Mouse (Mus musculus): Measurements from ENCODE around the gene Npm3. TPM values are rescaled to one million over a fixed set of nuclear protein-coding genes. Genes with fewer than 3 reads are reported as not detected.

Npm3 gene
- total RNA-seq, 4 experiments from 2014 or later: 10.8 to 14.0 (median 12.7) TPM

DNA sequence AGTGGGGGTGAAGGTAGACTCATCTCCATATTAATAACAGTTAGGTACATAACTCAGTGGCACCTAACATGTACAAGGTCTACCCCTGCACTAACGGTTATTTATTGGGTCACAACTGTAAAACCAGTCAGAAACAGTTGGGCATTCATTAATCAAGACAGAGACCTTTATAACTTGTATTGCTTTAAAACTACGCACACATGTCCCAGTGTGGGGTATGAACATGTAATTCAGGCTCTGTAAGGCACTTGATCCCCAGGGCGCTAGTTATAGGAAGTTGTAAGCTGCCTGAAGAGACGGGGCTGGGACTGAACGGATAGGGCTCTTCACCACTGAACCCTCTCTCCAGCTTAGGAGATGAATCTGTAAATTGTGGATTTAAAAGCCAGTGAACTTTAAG is 9.3 kb upstream of the Npm3 start:
- DNase-seq (ENCODE audit: low spot score in 2 of 2): no peak

DNA sequence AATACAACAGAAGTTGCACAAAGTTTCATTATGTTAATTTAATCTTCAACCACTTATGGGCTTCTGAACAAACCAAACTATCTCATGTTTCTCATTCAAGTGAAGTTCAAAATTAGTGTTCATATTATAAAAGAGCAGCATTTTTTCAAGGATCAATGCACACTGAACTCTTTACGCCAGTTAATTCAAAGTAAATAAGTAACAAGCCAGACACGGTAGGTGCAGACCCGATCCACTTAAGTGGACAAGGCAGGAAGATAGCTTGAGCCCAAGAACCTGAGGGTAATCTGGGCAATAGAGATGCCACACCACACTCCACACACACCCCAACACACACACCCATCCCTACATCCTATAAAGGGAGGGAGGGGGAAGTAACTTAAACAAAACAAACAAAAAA is 4.2 kb upstream of the Npm3 start:
- DNase-seq (ENCODE audit: low spot score in 2 of 2): no peak

DNA sequence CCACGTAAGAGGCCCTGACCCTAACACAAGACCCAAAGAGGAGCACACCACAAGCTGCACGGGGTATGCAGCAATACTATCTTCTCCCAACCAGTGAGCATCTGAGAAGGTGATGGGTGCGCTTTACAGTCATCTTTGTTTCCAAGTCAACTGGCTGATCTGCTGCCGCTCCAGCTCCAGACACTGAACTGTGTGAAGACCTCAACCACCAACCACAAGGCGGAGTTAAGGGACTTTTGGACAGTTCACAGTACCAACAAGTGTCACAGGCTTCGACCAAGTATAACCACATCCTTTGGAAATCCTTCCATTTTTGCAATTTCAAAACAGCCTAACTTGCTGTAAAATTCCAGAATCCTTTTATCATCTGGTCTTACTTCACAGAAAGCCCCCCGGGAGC is 2.5 kb upstream of the Npm3 start:
- no peak for DNase-seq (ENCODE audit: low spot score in 2 of 2)

DNA sequence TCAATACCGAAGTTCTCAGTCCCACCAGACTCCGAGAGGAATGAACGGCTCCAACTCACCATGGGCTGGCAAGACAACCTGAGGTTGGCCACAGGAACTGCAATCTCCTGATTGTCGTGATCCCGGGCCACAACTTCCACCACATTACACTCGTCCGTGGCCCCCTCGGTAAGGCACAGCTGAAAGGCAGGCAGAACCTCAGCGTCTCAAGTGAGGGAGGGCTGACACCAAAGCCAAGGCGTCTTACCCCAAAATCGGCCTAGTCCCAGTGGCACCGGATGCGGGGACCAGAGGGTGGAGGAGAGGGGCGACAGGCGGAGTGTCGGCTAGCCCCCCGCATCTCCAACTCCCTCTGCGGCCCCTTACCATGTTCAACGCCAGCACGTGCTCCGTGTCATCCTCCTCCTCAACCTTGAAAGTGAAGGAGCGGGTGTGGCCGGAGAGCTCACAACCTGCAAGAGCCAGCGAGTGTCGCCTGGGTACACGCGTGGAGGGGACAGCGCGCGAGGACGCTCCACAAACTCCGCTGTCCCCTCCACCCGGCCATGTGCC is 624 bp downstream of the Npm3 start:
- DNase-seq (ENCODE audit: low spot score in 2 of 2): no peak

DNA sequence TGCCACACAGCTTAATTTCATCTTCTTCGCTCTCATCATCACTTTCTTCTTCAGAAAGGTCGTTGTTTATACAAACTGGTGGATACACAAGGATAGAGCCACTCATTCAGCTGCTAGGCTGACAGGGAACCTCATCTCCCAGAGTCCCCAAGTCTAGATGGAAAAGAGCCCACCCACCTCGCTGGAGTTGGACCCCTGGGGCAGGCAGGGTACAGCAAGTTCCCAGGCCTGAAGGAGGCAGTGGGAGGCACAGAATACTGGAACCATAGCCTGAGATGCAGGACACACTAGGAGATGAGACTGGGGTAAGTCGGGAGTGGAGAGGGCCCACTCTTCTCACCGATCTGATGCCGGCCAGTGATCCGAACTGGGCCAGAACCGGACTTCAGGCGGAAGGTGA is 1.2 kb downstream of the Npm3 start:
- no peak for DNase-seq (ENCODE audit: low spot score in 2 of 2)

DNA sequence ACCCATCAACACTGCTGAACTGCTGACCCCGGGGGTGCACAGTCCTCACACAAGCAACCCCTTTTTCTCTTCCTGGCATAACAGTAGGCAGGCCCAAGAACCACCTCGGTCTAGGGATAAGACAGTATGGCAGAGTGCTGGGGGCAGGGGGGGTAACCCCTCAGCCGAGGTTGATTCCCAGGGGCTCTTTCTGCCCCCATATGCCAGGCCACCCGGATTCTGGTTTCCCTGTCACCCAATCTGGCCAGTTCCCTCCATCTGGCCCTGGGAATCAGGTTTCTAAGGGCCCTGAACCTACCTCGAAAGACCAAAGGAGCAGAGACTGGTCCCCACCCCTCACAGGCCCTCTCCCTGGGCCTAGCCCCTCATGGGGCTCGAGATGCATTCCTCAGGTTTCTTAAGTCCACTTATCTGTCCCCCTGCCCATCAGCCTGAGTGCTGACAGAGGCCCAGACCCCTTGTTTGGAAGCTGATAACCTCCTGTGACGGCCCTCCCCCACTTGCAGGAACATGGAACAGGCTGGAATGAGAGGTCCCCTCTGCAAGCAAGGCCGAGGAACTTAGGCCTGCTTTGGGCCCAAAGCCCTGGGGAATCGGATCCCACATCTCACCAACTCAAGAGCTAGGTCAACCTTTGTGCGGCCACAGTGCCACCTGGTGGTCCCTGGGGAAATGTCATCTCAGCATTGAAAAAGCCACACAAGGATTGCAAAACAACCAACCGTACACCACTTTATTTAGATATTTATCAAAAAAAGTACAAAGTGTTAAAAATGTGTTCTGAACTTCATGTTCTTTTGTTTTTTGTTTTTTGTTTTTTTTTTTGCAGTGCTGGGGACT is 2.1 kb downstream of the Npm3 start:
- DNase-seq (ENCODE audit: low spot score in 2 of 2): peak; percentile 77 to 81

DNA sequence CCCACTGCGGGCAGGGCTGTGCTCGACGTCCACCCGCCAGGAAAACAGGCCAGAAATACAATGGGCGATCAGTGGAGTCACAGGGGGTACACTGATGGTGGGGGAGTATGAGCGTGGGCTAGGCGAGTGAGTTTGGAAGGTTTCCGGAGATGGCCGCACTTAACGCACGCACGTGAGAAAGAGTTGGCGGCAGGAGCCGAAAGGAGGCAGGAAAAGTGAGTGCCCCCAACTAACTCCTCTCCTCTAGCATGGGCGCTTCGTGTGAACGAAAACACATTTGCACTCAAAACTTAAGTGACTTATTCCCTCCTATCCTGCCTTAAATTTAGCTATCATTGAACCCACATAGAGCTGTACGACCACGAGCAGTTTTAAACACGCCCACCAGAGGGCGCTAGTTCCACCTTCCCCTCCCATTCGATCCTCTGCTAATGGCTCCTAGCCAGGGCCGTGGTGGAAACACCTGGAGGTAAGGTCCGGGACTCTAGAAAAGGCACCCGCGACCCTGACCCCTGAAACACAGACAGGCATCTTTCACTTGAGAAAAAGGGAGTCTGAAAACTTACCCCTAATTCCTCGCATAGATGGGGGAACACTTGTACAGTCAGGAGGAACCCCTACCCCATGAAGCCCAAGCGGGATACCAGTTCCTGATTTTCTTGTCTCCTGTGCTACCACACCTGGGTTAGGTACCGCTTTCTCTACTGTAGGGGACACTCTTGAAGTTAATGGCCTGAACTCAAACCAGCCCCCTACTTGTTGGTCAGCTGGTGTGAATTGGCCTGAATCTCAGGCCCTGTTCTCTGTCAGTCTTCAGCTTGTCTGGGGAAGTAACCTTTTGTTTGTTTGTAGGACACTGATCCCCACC is 3.0 kb downstream of the Npm3 start:
- DNase-seq (ENCODE audit: low spot score in 2 of 2): peak; percentile 54 to 62

DNA sequence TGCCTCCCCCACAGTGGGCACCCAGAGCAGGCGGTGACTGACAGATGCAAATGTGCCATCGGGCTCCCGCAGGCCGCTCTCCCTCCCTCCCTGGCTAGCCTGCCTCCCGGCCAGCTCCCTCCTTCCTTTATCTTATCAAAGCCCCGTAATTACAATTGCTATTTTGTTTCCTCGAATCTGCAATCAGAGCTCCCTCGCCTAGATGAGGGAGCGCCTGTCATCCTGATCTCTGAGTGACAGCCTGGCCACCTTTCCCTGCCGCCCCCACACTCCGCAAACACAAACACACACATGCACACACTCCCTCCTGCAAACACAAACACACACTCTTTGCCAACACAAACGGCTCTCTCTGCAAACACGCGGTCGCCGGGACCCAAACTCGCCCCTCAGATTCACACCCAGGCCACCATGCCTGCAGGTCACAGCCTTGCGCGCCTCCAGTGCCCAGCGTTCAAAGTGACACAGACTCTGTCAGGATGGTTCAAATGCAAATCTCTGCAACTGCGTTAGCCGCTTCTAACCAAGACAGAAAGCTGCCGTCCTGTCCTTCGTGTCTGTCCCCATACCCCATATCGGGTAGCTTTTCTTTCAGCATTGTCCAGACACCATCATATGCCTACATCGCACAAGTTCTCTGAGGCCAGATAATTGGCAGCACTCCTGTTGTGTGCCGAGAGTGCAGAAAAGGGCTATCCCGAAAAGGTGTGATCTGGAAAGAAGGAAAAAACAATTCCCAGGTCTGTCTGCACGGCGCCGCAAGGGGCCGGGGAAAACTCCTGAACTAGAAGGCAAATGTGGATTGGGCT is 3.8 kb downstream of the Npm3 start:
- DNase-seq (ENCODE audit: low spot score in 2 of 2): no peak

DNA sequence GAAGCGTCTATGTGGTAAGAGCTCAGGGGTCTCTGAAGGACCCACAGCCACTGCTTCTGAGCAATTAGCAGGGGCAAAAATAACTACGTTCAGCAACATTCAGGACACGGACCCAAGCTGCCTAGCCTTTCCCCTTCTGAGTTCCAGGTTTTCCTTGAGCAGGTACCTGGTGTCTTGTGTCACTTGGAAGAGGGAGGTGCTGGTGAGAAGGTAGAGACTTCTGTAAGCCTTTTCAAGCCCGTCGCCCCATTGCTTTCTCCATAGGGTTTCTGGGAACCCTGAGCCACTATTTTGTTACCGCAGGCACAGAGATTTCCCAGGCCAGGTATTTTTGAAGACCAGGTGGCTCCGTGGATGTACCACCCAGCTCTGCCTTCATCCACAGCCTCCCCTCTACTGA is 5.8 kb downstream of the Npm3 start:
- DNase-seq (ENCODE audit: low spot score in 2 of 2): no peak

DNA sequence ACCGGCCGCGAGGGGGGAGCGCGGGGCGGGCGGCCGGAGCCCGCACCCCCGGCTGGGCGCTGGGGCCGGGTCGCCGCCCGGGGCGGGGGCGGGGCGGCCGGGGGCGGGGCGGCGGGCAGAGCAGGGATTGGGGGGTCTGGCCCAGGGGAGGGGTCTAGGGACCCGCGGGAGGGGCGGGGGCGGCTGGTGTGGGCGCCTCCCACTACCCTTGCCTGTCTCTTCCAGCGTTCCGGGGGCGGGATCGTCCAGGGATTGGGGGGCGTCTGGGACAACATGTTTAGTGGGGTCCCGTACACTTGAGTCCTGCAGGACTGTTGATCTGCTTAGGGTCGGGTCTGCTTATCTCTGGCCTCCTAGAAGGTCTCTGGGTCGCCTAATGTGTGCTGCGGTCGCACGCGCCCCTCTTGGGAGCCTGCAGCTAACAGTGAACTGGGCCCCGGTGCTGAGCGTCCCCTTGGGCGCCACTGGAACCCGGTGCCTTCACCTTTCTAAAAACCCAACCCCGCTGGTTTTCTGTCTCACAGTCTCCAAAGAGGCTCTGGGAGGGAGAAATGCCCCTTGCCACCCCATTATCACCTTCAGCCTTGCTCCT is 6.3 kb downstream of the Npm3 start:
- no peak for DNase-seq (ENCODE audit: low spot score in 2 of 2)

DNA sequence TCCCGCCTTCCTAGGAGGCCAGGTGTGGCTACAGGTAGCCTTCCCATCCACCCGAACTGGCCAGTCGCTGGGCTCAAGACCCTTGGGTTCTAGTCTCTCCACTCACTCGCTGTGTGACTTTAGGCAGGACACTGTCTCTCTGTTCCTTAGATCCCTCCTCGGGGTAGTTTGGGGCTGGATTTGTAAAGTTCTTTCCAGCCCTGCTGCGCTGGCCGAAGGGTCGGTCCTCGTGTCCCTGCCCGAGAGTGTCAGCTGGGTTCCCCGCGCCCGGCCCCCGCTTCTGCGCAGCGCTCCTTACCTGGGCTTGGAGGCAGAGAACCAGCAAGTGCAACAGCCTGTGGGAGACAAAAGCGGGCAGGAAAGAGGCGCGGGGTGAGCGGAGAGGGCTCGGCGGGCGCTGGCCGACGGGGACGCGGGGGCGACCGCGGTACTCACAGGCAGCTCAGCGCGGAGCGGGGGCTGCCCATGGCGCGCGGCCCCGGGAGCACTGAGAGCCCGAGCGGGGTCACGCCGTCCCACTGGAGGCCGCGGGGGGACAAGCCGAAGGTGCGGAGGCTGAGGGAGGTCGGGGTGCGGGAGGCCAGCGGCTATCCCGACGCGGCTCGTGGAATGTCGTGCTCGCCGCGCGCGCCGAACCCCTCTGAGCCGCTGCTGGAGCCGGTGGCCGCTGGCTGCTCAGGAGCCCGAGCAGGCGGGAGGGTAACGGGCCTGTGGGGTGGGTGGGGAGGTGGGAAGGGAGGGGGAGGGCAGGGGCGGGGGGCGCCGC is 7.0 kb downstream of the Npm3 start, which contains the start of gene Fgf8:
Gene Fgf8, minus strand, starts transcription at position 698 of the 766 bp plus-strand sequence.
- no peak for DNase-seq (ENCODE audit: low spot score in 2 of 2)

DNA sequence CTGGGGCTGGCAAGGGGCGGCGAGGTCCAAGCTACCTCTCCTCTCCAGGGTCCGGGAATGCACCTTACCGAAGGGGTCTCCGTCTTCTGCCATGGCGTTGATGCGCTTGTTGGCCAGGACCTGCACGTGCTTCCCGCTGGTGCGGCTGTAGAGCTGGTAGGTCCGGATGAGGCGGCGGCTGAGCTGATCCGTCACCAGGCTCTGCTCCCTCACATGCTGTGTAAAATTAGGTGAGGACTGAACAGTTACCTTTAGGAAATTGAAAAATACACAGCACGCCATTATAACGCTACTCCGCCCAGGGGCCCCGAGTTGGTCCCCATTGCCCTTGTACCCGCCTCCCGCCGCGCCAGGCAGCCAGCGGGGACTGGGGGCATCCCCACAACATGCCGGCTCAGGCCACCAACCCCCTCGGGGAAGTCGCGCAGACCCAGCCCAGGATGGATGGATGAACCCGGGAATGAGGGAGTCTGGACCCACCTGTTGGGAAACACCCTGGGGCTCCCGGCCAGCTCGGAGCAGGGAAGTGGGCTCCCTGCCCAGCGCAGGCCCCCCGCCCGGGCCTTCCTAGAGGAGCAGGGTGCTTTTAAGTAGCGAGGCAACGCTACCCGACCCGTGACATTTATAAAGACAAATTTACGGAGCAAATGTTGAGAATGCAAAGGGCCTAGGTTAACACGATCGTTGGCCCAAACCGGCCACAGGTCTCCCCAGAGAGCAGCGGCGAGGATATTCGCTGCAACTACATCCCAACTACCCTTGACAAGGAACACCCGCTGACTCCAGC is 7.8 kb downstream of the Npm3 start:
- DNase-seq (ENCODE audit: low spot score in 2 of 2): no peak

DNA sequence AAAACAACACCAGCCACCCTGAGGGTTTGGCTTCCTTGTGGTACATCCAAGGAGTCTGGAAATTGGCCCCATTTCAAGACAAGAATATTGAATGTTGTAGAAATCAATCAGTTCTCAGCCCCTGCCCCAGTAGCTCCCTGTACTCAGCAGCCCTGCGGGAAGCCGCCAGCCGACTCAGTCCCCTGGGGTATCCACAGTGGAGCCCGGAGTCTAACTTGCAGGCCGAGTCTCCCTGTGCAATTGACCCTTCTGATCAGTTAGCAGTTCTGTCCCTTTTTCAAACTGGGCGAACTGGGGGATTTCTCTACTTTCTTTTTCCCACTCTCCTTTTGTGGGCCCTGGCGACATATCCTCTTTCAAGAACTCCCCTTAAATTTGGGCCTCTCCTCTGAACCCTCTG is 8.6 kb downstream of the Npm3 start:
- DNase-seq (ENCODE audit: low spot score in 2 of 2): no peak

DNA sequence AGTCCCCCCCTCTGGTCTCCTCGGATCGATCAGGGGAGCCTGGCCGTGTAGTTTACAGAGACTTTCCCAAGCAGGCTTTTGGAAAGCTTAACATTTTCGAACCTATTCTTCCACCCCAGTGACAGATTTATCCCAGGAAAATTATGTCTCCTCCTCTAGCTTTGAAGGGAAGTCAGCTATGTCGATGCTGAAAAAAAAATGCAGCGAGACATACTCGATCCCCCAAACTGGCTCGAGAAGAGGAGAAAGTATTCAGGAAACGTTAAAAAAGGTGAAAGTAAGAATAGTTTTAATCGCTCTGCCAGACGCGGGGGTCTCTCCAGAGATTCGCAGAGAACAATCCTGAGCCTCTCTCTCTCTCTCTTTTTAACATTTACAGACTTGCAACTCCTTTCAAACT is 9.2 kb downstream of the Npm3 start:
- DNase-seq (ENCODE audit: low spot score in 2 of 2): no peak

DNA sequence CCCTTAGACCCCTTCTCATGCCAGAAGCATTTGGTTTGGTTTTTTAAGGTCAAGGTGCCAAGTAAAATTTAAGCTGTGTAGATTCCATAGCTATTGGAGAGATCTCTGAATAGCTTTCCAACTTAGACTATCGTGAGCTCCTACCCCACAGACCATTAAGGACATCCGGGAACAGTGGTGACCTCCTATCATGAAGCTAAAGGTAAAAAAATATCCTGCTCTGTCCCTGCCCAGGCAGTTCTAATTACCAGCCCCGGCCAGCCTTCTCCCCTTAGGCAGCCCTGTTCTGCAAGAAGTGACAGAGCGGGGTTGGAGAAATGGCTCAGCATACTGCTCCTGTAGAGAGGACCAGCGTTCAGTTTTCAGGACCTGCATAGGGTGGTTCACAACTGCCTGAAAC is 10.9 kb downstream of the Npm3 start:
- no peak for DNase-seq (ENCODE audit: low spot score in 2 of 2)

DNA sequence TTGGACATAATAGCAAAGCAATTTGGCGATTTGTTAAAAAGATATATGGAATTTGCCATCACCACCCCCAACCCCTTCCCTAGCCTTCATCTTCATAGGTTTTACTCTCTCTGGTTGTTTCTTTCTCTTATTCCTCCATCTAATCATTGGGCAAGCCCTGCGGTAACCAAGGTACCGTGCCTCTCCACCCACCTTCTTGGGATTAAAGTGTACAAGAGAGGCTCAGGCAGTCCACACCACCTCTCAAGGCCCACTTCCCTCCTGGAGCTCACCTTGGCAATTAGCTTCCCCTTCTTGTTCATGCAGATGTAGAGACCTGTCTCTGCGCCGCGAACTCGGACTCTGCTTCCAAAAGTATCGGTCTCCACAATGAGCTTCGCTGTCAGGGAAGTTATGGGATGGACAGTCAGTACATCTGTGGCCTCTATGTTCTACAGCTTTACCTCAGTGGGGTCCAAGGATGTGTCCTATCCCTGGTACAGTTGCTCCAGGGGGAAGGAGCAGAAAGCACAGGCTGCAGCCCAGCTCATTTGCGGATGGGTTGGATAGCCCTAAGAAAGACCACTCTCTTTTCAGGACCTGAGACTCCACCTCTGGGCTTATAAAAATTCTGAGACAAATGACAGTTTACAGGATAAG is 11.4 kb downstream of the Npm3 start:
- no peak for DNase-seq (ENCODE audit: low spot score in 2 of 2)

DNA sequence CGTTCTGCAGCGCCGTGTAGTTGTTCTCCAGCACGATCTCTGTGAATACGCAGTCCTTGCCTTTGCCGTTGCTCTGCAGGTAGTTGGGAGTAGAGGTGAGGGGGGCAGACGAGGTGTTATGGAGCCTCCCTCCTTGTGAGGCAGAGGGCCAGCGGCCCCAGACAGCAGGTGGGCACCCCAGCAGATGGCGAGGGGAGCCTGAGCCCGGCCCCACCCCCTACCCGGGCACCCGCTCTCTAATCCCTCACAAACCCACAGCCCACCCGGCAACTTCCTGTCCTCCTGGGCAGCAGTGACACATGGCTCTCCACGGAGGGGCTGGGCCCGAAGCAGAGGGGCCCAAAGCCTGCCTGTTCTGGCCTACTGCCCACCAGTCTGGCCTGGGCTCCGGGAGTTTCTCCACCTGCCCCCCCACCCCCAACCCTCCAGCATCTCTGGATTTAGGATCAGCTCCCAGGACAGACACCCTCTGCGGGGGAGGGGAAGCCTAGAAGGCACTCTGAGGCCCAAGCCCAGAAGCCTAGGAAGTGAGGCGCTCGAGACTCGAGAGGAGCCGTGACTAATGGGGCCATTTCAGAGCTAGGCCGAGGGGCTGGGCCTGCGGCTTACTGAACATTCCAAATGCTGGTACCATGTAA is 12.1 kb downstream of the Npm3 start:
- no peak for DNase-seq (ENCODE audit: low spot score in 2 of 2)

DNA sequence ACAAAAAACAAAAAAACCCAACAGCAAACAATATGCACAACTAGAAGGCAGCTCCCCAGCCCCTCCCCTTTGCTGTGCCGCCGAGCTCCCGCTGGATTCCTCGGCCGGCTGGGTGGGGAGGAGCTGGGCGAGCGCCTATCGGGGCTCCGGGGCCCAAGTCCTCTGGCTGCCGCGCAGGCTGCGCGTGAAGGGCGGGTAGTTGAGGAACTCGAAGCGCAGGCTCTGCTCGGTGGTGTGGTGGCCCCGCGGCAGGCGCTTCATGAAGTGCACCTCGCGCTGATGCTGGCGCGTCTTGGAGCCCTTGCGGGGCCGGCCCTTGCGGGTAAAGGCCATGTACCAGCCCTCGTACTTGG is 12.6 kb downstream of the Npm3 start:
- no peak for DNase-seq (ENCODE audit: low spot score in 2 of 2)

DNA sequence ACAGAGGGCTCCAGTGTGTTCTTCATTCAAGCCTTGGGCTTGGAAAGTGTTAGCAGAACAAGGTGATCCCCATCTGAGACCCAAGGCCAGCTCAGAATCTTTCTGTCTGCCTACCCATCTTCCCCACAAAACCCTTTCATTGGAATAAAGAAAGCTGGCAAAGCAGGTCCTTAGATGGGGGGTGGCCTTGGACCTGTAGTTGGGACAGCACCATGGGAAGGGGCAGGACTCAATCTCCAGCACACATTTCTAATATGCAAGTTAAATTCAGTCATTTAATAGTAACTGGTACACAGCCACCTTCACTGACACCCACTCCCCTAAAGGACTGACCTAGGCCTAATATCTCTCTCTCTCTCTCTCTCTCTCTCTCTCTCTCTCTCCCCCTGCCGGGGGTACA is 13.2 kb downstream of the Npm3 start:
- no peak for DNase-seq (ENCODE audit: low spot score in 2 of 2)

Data from gastrocnemius, adult 8-10 months (tissue).